Mouse (Mus musculus): ENCODE results near the gene Hs6st1.
"Not testable (repeated sequence)": the region's sequence is repeated elsewhere in the genome, so short reads cannot be mapped to it uniquely, and the experiment has no call there.

Hs6st1 gene

DNA sequence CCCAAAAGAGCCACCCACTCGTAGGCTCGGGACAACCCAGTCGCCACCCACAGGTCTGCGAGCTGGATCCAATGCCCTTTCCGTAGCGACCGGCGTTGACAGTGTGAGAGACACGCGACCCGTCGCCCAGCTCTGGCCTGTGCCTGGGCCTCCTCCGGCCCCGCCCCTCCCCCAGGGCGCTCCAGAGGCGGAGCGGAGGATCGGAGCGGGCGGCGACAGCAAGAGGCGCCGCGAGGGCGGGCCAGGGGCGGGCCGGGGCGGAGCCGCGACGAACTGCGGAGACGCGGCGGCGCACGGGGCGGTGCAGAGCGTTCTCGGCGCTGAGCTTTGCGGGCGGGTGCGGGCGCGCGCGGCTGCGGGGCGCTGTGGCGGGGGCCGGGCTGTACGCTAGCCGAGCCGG lies at the start of gene Hs6st1:
Hs6st1 (plus strand) TSS at position 325 of the 400 bp plus-strand sequence.
- peak; percentile 82 to 87 for DNase-seq (ENCODE audit: low spot score in 2 of 2)

DNA sequence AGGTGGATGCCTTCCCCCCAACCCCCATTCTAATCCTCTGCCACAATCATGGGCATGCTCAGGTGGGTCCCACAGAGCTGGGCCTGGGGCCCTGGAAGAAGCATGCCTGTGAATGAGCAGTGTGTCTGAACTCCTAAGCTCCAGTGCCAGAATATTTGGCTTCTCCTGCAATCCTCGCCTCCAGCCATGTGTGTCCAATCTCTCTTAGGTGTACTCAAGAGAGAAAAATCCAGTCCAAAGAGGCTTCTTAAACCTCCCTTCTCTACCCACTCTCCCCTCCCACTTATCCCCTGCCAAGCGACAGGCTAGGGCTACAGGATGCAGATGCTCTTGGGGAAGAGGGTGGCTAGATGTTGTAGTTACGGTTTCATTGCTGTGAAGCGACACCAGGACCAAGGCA lies 49.6 kb upstream of the Hs6st1 start:
- no peak for DNase-seq (ENCODE audit: low spot score in 2 of 2)

DNA sequence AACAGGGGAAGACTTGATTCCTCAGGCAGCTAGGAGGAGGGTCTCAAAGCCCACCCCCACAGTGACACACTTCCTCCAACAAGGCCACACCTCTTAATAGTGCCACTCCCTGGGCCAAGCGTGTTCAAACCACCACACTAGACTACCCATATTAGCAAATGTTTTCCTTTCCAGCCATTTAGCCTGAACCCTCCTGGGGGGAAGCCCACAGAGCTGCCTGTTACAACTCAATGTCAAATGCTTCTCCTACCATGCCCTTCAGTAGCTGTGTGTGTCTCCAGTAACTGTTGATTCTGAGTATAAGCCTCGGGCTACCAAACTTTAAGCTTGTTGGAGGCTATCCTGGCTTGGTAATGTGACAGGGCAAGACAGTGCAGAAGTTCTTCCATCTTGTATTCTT lies 49.0 kb upstream of the Hs6st1 start:
- no peak for DNase-seq (ENCODE audit: low spot score in 2 of 2)

DNA sequence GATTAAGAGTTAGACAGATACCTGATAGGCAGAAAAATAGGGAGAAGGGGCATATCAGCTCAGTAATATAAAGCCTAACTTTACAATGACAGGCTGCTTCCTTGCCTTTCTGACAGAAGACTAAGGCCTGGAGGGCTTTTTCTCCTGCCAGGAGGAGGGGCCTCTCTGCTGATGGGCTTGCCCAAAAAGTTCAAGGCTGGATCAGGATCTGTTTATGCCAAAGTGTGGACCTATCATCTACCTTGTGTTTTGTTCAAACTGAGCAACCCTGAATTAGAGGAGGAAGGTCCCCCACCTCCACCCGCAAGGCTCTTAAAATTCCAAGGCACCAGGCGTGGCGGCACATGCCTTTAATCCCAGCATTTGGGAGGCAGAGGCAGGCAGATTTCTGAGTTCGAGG lies 47.9 kb upstream of the Hs6st1 start:
- DNase-seq (ENCODE audit: low spot score in 2 of 2), result no peak

DNA sequence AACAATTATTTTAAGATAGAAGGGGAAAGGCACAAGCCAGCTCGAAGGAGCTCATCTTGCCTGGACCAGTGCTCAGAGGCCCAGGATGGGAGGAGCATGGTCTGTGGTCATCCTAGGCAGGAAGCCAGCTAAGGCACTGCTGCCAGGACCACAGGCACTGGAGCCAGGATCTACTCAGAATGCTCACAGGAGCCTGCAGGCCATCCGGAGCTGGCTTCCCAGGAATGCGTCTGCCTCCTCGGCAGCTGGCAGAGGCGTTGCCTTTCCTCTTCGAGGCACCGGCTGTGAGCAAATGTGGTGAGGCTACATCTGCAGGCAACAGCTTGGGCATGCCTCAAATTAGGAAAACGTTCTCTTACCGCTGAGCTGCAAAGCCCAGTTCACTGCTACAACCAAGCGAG lies 37.8 kb upstream of the Hs6st1 start:
- DNase-seq (ENCODE audit: low spot score in 2 of 2), result peak; percentile 40 to 43

DNA sequence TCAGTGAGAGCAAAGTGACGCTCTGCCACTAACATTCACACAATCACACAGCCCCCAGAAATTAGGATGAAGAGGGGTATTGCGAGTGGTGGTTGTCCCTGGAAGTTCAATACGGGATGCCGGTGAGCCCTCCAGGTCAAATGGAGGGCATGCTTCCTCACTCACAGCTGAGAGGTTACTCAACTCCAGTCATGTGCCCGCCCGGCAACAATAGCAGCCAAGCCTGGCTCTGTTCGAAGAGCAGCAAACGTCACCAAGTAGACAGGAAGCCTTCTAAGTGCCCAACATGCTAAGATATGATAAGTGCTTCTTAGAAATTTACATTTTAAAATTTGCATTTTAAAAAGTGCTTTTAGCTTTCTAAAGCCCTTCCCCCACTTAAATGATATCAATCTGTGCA lies 29.4 kb upstream of the Hs6st1 start:
- no peak for DNase-seq (ENCODE audit: low spot score in 2 of 2)

DNA sequence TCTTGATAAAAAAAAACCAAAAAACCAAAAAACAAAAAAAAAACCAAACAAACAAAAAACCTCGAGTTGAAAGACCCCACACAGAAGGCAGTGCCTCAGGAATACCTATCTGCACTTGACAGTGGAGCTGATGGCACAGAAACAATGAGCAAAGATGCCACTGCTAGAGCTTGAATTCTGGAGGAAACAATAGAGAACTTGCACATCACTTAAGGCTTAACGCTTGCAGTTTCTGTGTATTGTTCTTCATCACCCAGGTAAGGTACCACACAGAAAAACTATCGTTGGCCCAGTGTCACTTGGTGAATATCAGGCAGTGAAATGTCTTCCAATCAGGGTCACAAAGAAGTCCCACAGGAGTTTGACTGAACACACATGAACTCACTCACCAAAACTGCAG lies 26.1 kb upstream of the Hs6st1 start:
- no peak for DNase-seq (ENCODE audit: low spot score in 2 of 2)

DNA sequence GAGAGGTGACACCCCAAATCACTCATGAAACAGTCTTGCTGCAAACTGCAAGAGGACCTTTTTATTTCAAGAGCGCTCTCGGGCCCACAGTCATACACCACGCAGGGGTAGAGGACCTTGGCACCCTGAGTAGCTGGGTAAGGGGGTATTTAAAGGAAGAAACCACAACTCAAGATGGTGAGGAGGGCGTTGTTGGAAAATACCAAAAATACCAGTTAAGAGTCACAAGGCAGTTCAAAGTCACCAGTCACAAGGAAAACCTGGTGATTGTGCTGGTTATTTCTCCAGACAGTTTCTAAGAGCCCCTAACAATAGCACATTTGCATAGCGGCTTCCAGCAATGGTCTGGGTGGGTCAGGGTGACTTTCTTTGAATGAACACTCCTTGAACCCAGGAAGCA lies 24.4 kb upstream of the Hs6st1 start:
- not testable (repeated sequence) for DNase-seq (ENCODE audit: low spot score in 2 of 2)

DNA sequence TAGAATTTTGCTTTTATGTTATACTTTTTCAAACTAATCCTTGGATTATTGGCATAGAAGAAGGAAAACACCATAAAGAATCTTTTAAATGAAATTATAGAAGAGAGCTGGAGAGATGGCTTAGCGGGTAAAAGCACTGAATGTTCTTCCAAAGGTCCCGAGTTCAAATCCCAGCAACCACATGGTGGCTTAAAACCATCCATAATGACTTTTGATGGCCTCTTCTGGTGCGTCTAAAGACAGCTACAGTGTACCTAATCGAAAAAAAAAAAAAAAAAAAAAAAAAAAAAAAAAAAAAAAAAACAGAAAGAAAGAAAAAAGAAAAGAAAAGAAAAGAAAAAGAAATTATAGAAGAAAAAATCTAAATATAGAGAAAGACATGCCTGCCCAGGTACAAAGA lies 23.9 kb upstream of the Hs6st1 start:
- DNase-seq (ENCODE audit: low spot score in 2 of 2), result no peak

DNA sequence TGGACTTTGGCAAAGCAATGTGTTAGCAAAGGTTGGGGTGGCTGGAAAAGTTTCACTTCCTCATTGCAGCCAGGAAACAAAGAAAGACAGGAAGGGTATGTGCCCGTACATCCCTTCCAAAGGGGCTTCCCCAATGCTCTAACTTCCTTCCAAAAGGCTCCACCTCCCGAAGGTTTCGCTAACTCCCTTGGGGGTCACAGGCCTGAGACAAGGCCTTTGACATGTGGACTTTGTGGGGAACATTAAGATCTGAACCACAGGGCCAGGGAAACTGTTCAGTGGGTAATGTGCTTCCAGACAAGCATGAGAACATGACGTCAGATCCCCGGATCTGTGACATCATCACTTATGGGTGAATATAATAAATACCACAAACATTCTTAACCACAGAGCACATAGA lies 15.5 kb upstream of the Hs6st1 start:
- DNase-seq (ENCODE audit: low spot score in 2 of 2), result peak in 1 of 2 experiments; percentile 2

DNA sequence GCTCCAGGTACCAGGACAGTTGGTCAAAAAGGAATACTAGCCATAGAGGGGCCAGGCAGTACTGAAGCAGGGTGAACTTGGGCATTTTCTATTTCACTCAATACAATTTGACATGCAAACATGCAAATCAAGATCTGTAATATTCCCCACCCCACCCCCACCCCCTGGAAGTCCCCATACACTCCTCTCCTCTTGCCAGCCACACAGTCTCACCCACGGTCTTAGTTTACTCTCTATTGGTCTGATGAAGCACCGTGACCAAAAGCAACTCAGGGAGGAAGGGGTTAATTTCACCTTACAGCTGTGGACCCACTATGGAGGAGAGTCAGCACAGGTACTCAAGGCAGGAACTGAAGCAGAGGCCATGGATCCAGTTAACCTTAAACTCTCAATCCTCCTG lies 14.6 kb upstream of the Hs6st1 start:
- DNase-seq (ENCODE audit: low spot score in 2 of 2), result no peak

DNA sequence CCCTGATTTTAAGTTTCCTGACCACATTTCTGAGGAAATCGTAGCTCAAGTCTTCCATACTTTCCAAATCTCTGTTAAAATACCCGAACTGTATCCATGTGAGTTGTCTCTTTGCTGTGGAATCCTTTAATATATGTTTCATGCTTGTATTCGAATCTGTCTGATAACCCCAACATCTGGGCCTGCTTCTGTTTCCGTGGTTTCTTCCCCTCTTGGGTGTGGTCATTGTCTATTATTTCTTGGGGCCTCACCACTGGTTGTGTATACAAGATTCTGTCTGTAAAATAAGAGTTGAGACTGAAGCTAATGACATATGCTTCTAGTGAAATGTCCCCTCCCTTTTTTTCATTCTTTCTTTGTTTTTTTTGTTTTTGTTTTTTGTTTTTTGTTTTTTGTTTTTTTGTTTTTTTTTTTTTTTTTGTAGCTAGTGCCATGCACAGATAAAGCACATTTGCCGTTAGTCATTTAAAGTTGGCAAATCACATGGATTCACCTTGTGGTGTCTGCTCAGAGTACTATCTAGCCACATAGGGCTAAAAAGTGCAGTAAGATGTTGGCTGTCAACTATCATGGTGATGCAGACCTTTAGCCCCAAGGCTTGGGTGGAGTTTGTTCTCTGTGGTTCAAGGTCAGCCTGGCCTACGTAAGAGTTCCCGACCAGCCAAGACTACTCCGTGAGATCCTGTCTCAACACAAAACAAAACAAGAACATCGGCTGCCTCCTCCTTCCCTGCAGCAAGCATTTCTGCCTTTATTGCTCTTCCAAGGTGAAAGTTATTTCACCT lies 13.8 kb upstream of the Hs6st1 start:
- peak in 1 of 2 experiments; percentile 1 for DNase-seq (ENCODE audit: low spot score in 2 of 2)

DNA sequence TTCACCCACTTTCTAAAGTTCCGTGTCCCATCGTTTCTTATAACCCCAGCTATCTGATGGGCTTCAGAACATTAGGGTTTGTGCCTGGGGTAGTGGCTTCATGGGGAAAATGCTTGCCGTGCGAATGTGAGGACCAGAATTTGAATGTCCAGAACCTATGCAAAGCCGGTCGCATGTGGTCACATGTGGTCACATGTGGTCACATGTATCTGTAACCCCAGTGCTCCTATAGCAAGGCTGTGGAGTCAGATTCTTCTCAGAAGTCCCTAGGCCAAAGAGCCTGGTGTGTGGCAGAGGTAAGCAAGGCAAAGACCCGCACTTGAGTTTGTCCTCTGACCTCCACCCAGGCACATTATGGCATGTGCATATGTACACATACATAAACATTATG lies 13.2 kb upstream of the Hs6st1 start:
- peak in 1 of 2 experiments; percentile 1 for DNase-seq (ENCODE audit: low spot score in 2 of 2)

DNA sequence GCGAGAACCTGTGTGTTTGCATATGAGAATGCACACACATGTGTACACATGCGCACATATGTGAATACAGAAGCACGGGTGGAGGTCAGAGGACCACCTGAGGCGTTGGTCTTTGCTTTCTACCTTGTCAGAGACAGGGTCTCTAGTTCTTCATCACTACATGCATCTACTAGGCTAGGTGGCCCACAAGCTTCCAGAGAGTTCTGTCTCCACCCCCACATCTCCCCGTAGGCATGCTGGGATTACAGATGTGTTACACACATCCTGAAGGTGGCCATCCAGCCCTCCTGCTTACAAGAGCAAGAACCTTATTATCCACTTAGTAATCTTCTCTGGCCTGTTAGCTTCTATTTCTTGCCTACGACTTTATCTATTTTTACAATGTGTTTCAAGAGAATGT lies 8.8 kb upstream of the Hs6st1 start:
- peak in 1 of 2 experiments; percentile 2 for DNase-seq (ENCODE audit: low spot score in 2 of 2)

DNA sequence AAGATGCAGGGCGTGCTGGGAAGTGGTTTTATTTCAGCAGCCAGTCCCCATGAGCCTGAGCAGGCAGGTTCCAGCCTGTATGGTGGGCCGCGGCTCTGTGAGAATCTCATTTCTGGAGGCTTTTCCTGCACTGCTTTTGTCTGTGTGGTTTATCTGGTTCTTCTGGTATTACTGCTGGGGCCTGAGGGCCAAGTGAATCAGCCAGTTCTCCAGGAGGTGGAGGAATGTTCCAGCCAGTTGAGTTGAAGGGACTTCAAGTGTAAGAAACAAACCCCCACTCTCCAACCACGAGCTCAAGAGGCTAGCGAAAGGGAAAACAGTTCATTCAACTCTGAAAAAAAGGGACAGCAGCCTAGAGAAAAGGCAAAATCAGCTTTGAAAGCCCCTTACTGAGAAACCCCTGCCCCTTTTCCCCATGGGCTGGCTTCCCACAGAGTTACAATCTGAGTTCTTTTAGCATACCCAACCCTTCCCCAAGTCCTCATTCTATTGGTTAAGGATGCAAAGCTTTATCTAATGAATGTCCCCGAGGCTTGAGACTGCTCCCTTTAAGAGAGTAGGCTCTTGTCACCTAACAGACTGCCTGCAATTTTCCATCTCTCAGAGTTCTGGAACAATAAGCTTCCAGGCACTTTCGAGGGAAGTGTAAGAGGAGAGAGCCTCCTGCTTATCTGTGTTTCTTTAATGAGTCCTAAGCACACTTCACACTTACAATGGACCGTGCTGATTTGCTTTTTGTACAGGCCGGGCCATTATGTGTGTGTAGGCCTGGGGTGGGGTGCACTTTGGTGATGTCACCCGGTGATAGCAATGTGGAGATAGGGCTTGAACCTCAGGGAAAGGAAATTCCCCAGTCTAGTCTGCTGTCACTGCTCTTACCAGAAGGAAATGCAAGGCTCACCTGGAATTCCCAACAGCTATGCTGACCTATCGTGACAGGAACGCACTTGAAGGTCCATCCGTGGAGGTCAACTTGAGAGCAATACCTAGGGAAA lies 7.9 kb upstream of the Hs6st1 start:
- DNase-seq (ENCODE audit: low spot score in 2 of 2), result peak in 1 of 2 experiments; percentile 2

DNA sequence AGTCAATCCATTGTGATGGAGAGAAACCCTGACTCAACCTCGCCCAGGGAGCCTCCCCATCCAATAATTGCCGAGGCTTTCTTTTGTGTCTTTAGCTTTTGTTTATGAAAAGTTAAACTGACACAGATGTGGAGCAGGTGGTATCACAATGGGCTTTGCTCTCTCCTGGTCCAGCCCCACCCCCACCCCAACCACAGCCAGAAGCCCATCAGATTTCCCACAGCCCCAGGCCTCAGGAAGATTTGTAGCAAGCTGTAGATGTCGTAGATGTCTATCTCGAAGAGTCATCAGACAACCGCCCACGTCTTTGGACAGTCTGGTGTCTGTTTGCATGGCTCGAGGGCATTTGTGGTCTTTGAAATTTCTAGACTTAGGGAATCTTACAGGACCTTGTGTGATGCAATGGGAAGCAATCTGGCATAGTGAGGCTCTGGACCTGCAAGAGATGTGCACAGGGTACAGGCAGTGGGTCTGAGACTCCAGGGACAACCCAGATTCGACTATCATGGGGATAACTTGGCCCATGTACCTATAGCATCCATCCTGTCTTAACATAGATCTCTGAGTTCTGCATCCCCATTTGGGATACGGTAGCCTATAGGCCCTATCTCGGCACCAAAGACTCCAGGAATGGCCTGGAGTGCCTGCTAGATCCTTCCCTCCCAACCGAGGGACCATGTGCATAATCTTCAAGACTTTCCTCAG lies 6.8 kb upstream of the Hs6st1 start:
- DNase-seq (ENCODE audit: low spot score in 2 of 2), result peak in 1 of 2 experiments; percentile 1

DNA sequence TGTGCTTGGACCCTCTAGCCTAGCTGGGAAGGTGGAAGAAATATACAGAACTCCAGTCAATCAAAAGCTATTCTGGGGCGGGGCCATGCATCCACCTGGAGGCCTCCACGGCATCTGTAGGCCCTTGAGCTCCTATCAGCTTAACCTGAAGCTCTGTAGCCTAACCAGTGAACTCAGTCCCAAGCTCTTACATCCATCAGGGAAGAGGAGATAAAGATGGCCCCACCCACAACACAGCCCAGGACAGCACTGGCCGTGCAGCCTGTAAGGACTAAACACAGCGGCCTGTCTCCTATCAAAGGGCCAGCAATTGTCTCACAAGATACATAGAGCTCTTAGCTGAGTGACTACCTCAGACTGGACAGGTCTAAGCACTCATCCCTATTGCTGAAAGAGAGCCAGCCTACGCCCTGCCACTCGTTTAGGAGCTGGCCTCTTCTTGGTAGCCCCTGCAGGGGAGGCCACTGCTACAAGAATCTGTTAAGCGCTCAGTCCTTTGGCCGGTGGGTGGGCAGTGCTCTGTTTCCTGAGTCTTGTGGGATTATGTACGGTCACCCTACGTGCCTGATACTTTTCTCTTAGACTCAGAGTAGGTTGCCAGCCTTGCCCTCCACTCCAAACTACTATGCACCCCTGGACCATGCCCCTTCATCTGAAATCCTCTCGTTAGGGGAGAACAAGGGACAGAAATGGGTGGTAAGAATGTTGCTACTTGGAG lies 6.0 kb upstream of the Hs6st1 start:
- peak in 1 of 2 experiments; percentile 2 for DNase-seq (ENCODE audit: low spot score in 2 of 2)

DNA sequence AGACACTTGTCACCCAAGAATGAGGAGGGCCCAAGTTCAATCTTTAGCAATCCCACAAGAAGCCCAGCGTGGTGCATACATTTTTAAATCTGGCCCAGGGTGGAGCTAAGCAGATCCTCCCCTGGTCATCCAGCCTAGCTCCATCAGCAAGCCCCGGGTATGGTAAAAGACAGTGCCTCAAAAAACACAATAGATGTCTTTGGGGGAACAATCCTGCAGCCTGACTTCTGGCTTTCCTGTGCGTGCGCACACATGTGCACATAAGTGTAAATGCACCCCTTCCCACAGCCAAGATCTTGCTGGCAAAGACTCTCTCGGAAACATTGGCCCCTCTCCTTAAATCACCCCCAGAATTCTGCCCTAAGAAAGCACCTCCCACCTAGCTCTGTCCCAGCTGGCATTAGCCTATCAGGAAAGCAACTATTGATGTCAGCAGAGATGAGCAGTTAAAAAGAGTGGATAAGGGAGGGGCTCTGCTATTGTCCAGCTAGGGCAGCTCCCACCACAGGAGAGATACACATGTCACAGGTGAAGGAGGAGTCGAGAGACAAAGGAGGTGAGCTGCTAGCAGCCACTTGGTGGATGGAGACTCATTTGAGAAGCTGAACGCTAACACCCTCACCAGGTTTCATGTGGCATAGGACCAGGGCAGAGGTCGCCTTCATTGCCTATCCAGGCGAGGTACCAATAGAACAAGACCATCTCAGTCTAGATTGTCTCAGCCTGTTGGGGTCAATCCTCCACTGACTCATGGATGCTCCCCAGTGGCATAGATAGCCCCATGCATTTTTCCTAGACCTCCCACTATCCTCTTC lies 5.2 kb upstream of the Hs6st1 start:
- peak in 1 of 2 experiments; percentile 2 for DNase-seq (ENCODE audit: low spot score in 2 of 2)

DNA sequence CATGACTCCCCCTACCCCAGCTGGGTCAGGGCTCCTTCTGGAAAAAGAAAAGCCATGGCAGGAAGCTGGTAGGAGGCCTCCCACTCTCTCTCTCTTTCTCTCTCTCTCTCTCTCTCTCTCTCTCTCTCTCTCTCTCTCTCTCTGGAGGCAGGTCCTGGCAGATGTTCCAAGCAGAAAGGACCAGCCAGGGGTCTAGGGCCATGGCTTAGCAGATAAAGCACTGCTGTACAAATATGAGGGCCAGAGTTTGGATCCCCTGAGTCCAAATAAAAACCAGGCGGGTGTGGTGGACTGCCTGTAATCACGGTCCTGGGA lies 4.6 kb upstream of the Hs6st1 start:
- peak in 1 of 2 experiments; percentile 1 for DNase-seq (ENCODE audit: low spot score in 2 of 2)

DNA sequence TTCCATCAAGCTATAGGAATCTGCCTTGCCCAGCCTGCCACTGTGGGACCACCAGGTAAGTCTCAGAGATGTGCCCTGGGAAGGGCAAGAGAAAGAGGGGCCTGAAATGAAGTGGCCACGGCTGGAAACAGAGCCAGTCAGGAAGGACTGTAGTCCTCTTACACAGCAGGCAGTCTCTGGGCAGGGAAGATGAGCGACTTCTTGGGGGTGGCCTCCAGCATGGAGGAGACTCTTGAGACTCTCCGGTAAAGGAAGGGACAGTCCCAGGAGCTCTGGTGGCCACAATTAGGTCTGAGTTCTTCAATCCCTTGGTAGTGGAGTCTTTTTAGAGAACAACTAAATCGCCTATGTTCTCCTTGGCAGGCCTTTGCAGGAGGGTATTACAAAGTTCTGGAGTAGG lies 4.0 kb upstream of the Hs6st1 start:
- peak in 1 of 2 experiments; percentile 2 for DNase-seq (ENCODE audit: low spot score in 2 of 2)
